Mouse (Mus musculus) left cerebral cortex, postnatal 25 days (tissue): ENCODE results near the gene Kcns1. TPM values are rescaled to one million over a fixed set of nuclear protein-coding genes. Genes with fewer than 3 reads are reported as not detected.
A peak's percentile ranks its signal among the peaks of the same experiment; 100 is the strongest.

Source experiments
- DNase-seq, 2 experiments: peaks; one replicate each; pipeline ENCODE4 v3.0.0; 2022; ENCODE audit warnings: low spot score in 2 of 2, mixed read lengths in 1 of 2
- intact Hi-C: fragments of 180-260 bp; cut with DNase I; formaldehyde crosslinking; loops from one replicate; pipeline ENCODE4 v1.15.1; 2025
- total RNA-seq, 2 experiments: library from RNA; stranded (reverse); gene quantifications; 2 replicates each; pipeline ENCODE4 v1.2.3; 2021

Gene Kcns1
- total RNA-seq, 2 experiments from 2014 or later = 14.2 to 17.2 TPM

GRCm38 (mm10) chr2:164131586-164131985, 39.3 kb downstream of the Kcns1 start:
- no peak for DNase-seq
- intact Hi-C loops = loop anchor here (5.0 kb wide), 1 partner anchor 256 kb away; the partner anchor contains the start of gene Slpi

GRCm38 (mm10) chr2:164128576-164129411, 42.1 kb downstream of the Kcns1 start:
- intact Hi-C loops = loop anchor here (5.0 kb wide), 1 partner anchor 224 kb away; no protein-coding TSS in a partner anchor
- DNase-seq = no peak

GRCm38 (mm10) chr2:164127297-164127696, 43.6 kb downstream of the Kcns1 start:
- no peak for DNase-seq
- intact Hi-C loops = loop anchor here (5.0 kb wide), 1 partner anchor 225 kb away; no protein-coding TSS in a partner anchor

- intact Hi-C loops = loop anchor here (5.0 kb wide), 1 partner anchor 226 kb away; no protein-coding TSS in a partner anchor
- DNase-seq = peak; percentile 70 to 90
Observed at GRCm38 (mm10) chr2:164126533-164126955, 44.4 kb downstream of the Kcns1 start.

- no peak for DNase-seq
- intact Hi-C loops = no loop called here
Observed at GRCm38 (mm10) chr2:164123169-164123766, 47.6 kb downstream of the Kcns1 start.

GRCm38 (mm10) chr2:164119503-164119902, 51.4 kb downstream of the Kcns1 start:
- intact Hi-C loops = no loop called here
- DNase-seq = peak in 1 of 2 experiments; percentile 81

GRCm38 (mm10) chr2:164115531-164115930, 55.4 kb downstream of the Kcns1 start:
- no peak for DNase-seq
- intact Hi-C loops = no loop called here

- DNase-seq = no peak
- intact Hi-C loops = no loop called here
Observed at GRCm38 (mm10) chr2:164114051-164114450, 56.9 kb downstream of the Kcns1 start.

Other genes with a start within 250 kb of the Kcns1 start
- gene Ywhab, start 176.2 kb downstream of the Kcns1 start, total RNA-seq = 100 to 1,000 TPM; 445 to 487 TPM
- gene Pabpc1l, start 145.7 kb downstream of the Kcns1 start, total RNA-seq = under 1 TPM in 1 of 2 experiments, not detected in 1; 0.71 TPM
- 10 to 100 TPM; 37.4 to 45.4 TPM for gene Stk4, start 100.8 kb downstream of the Kcns1 start, total RNA-seq
- 10 to 100 TPM; 62.5 to 65.0 TPM for gene Tomm34, start 99.9 kb downstream of the Kcns1 start, total RNA-seq
- not detected for gene Wfdc5, start 11.6 kb upstream of the Kcns1 start, total RNA-seq
- not detected for gene Wfdc12, start 19.5 kb upstream of the Kcns1 start, total RNA-seq
- not detected for gene Wfdc15a, start 29.0 kb upstream of the Kcns1 start, total RNA-seq
- gene Wfdc15b, start 50.5 kb upstream of the Kcns1 start, total RNA-seq = not detected
- gene Svs2, start 67.4 kb upstream of the Kcns1 start, total RNA-seq = not detected
- gene Svs3b, start 85.5 kb upstream of the Kcns1 start, total RNA-seq = not detected
- gene Svs4, start 107.3 kb upstream of the Kcns1 start, total RNA-seq = not detected
- not detected for gene Svs3a, start 118.2 kb upstream of the Kcns1 start, total RNA-seq
- gene Svs6, start 145.6 kb upstream of the Kcns1 start, total RNA-seq = not detected
- gene Svs5, start 161.6 kb upstream of the Kcns1 start, total RNA-seq = not detected
- gene Slpi, start 218.0 kb upstream of the Kcns1 start, total RNA-seq = not detected
- under 1 TPM; 0.41 to 0.43 TPM for gene Rbpjl, start 232.0 kb upstream of the Kcns1 start, total RNA-seq
- gene Matn4, start 234.0 kb upstream of the Kcns1 start, total RNA-seq = 10 to 100 TPM; 11.5 to 13.8 TPM